Mouse (Mus musculus) telencephalon, adult 2 months (tissue): ENCODE data around the gene Rbms3.

Source experiments
- DNase-seq: peaks from one replicate; pipeline ENCODE4 v3.0.0-alpha.2; 2011; ENCODE audit warnings: low read depth, low spot score

The Rbms3 gene

GRCm38 (mm10) chr9:117187116-117188034, 442.3 kb downstream of the Rbms3 start:
- no peak for DNase-seq

GRCm38 (mm10) chr9:117180658-117181057, 449.1 kb downstream of the Rbms3 start:
- no peak for DNase-seq

- no peak for DNase-seq
Observed at GRCm38 (mm10) chr9:117178366-117178765, 451.3 kb downstream of the Rbms3 start.

- DNase-seq, result no peak
Observed at GRCm38 (mm10) chr9:117172526-117172925, 457.2 kb downstream of the Rbms3 start.

GRCm38 (mm10) chr9:117169196-117169595, 460.5 kb downstream of the Rbms3 start:
- DNase-seq, result no peak

- DNase-seq, result no peak
Observed at GRCm38 (mm10) chr9:117163143-117163542, 466.6 kb downstream of the Rbms3 start.

GRCm38 (mm10) chr9:117161150-117161549, 468.6 kb downstream of the Rbms3 start:
- DNase-seq, result no peak

GRCm38 (mm10) chr9:117156330-117156905, 473.3 kb downstream of the Rbms3 start:
- no peak for DNase-seq

- no peak for DNase-seq
Observed at GRCm38 (mm10) chr9:117154590-117154989, 475.1 kb downstream of the Rbms3 start.

- no peak for DNase-seq
Observed at GRCm38 (mm10) chr9:117153686-117154274, 475.9 kb downstream of the Rbms3 start.

GRCm38 (mm10) chr9:117151951-117152350, 477.8 kb downstream of the Rbms3 start:
- DNase-seq, result peak; percentile 24

GRCm38 (mm10) chr9:117144057-117144723, 485.5 kb downstream of the Rbms3 start:
- DNase-seq, result peak; percentile 24

- no peak for DNase-seq
Observed at GRCm38 (mm10) chr9:117139971-117140370, 489.7 kb downstream of the Rbms3 start.

- no peak for DNase-seq
Observed at GRCm38 (mm10) chr9:117136410-117136809, 493.3 kb downstream of the Rbms3 start.

GRCm38 (mm10) chr9:117134043-117134442, 495.7 kb downstream of the Rbms3 start:
- no peak for DNase-seq

GRCm38 (mm10) chr9:117126816-117127215, 502.9 kb downstream of the Rbms3 start:
- DNase-seq, result no peak

- DNase-seq, result no peak
Observed at GRCm38 (mm10) chr9:117125844-117126243, 503.9 kb downstream of the Rbms3 start.

- no peak for DNase-seq
Observed at GRCm38 (mm10) chr9:117121572-117121971, 508.1 kb downstream of the Rbms3 start.

GRCm38 (mm10) chr9:117117181-117117729, 512.5 kb downstream of the Rbms3 start:
- peak; percentile 29 for DNase-seq

- no peak for DNase-seq
Observed at GRCm38 (mm10) chr9:117115609-117116008, 514.1 kb downstream of the Rbms3 start.

GRCm38 (mm10) chr9:117113592-117113991, 516.1 kb downstream of the Rbms3 start:
- no peak for DNase-seq

- DNase-seq, result no peak
Observed at GRCm38 (mm10) chr9:117107926-117108325, 521.8 kb downstream of the Rbms3 start.
